Mouse (Mus musculus): ENCODE data around the gene Ino80d. TPM values are rescaled to one million over a fixed set of nuclear protein-coding genes. Genes with fewer than 3 reads are reported as not detected.

Ino80d gene
- polyA plus RNA-seq, 1 experiment from 2014 or later, result 2.8 TPM

- no peak overlapping the region for H3K4me2 ChIP-seq (ENCODE audit: low read depth, low read length)
- ATAC-seq (no peak), DNase-seq (peak; percentile 9)
- H3K4me1 ChIP-seq (ENCODE audit: insufficient read depth), result no peaks in the 10 kb centered on the region
- WGBS (ENCODE audit: insufficient replicate concordance), result 76% methylated on average over 5 of the region's 5 CpGs
- H3K36me3 ChIP-seq (replicated peaks; ENCODE audit: insufficient read depth, low read length), result no peaks in the 10 kb centered on the region
- H3K27me3 ChIP-seq (ENCODE audit: insufficient read depth, low read length), result no peaks in the 10 kb centered on the region
- H3K27ac ChIP-seq (ENCODE audit: low read depth), result no peak overlapping the region
- H3K4me3 ChIP-seq (ENCODE audit: low read depth, low read length), result no peak overlapping the region
- no peaks in the 10 kb centered on the region for H3K9me3 ChIP-seq (ENCODE audit: low read length)
- H3K9ac ChIP-seq (replicated peaks), result no peak overlapping the region
- TF ChIP-seq CTCF (IDR thresholded peaks at IDR 0.05; ENCODE audit: low read depth) (no peak), EP300 (IDR thresholded peaks at IDR 0.05; ENCODE audit: low read depth) (no peak)
Observed at GRCm38 (mm10) chr1:62909126-62909525, 205.3 kb downstream of the Ino80d start.

GRCm38 (mm10) chr1:62908508-62908907, 206.0 kb downstream of the Ino80d start:
- Histone ChIP-seq H3K4me1 (ENCODE audit: insufficient read depth) (no peaks in the 10 kb centered on the region), H3K9ac (replicated peaks) (no peak overlapping the region), H3K4me3 (ENCODE audit: low read depth, low read length) (no peak overlapping the region), H3K36me3 (replicated peaks; ENCODE audit: insufficient read depth, low read length) (no peaks in the 10 kb centered on the region), H3K27ac (ENCODE audit: low read depth) (no peak overlapping the region), H3K4me2 (ENCODE audit: low read depth, low read length) (no peak overlapping the region), H3K9me3 (ENCODE audit: low read length) (no peaks in the 10 kb centered on the region), H3K27me3 (ENCODE audit: insufficient read depth, low read length) (no peaks in the 10 kb centered on the region)
- WGBS (ENCODE audit: insufficient replicate concordance), result 63% methylated on average over 6 of the region's 6 CpGs
- ATAC-seq (no peak), DNase-seq (no peak)
- TF ChIP-seq CTCF (IDR thresholded peaks at IDR 0.05; ENCODE audit: low read depth) (no peak), EP300 (IDR thresholded peaks at IDR 0.05; ENCODE audit: low read depth) (no peak)

Small RNA genes lying within 50 kb of the gene (microRNA-seq; reads per million reads assigned to microRNA genes)
- gene Gm24557 (not detected), gene Gm44468 (not detected)

Other genes starting within 250 kb of the Ino80d start
- 352 and 364 TPM in 2 replicates for gene Eef1b2, start 62.2 kb upstream of the Ino80d start, polyA plus RNA-seq (2015; fragmentation: Nextera tagmentation; extraction: Ambion mirVana)
- gene Ndufs1, start 62.2 kb upstream of the Ino80d start, polyA plus RNA-seq (2015; fragmentation: Nextera tagmentation; extraction: Ambion mirVana), result 88.8 and 102 TPM in 2 replicates
- 0.05 TPM in 1 of 2 replicates, not detected in the other for gene Gpr1, start 99.9 kb upstream of the Ino80d start, polyA plus RNA-seq (2015; fragmentation: Nextera tagmentation; extraction: Ambion mirVana)
- gene Zdbf2, start 158.6 kb upstream of the Ino80d start, polyA plus RNA-seq (2015; fragmentation: Nextera tagmentation; extraction: Ambion mirVana), result 0.25 and 0.54 TPM in 2 replicates

Measured in liver, postnatal 0 days (tissue).